Mouse (Mus musculus) bone marrow macrophage, adult 2 months (primary cell): ENCODE measurements around the gene St7l. TPM values are rescaled to one million over a fixed set of nuclear protein-coding genes. Genes with fewer than 3 reads are reported as not detected.
A peak's percentile ranks its signal among the peaks of the same experiment; 100 is the strongest.

Experiments used
- H3K27ac ChIP-seq: 2 replicates; pipeline ENCODE4 v1.5.1; 2012; ENCODE audit warnings: low read depth, low read length; ENCODE audit not compliant: insufficient read depth
- H3K4me1 ChIP-seq: 2 replicates; pipeline ENCODE4 v1.6.1; 2012; ENCODE audit warnings: low read length; ENCODE audit not compliant: control insufficient read depth, insufficient read depth
- H3K4me3 ChIP-seq: 2 replicates; pipeline ENCODE4 v1.5.1; 2012; ENCODE audit warnings: mild to moderate bottlenecking, low read length, moderate library complexity; ENCODE audit not compliant: insufficient read depth
- CTCF ChIP-seq: IDR thresholded peaks from 2 replicates; pipeline ENCODE4 v1.5.1; 2012; ENCODE audit warnings: low read depth, mild to moderate bottlenecking, low read length, moderate library complexity
- POLR2A ChIP-seq: IDR thresholded peaks from 2 replicates; pipeline ENCODE4 v1.6.1; 2012; ENCODE audit warnings: mild to moderate bottlenecking, low read depth, low read length, borderline replicate concordance
- polyA plus RNA-seq: library from polyadenylated mRNA; stranded (reverse); fragments of >200 nt; gene quantifications from 2 replicates; pipeline ENCODE4 v1.2.4, GENCODE M21; 2012; ENCODE audit not compliant: missing spikeins, insufficient read depth, insufficient read length

The St7l gene
- polyA plus RNA-seq, 1 experiment, result 22.9 TPM

GRCm38 (mm10) chr3:104942682-104943081 lies 78.9 kb downstream of the St7l start:
- no peak overlapping the region for H3K27ac ChIP-seq
- TF ChIP-seq POLR2A (no peak), CTCF (no peak)
- no peak overlapping the region for H3K4me3 ChIP-seq
- H3K4me1 ChIP-seq, result no peaks in the 10 kb centered on the region

DNA sequence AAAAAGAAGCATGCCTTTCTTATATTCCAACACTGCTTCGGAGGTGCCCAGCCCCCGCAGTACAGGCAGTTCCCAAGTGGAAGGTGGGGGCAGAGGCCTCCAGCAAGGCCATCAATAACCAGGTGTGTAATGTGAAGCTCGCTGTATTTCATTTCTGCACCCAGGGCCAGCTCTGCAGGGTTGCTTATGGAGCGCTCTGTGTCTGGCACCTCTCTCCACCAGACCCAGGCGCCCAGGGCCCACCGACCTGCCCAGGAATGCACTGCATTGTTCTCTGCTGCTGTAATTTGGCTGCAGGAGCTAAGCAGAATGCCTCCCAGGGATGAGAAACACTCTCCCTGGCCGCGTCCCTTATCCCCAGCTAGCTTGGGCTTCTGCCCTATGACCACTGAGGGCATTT lies 79.5 kb downstream of the St7l start:
- TF ChIP-seq CTCF, result no peak
- no peak for TF ChIP-seq POLR2A
- Histone ChIP-seq H3K27ac (no peak overlapping the region), H3K4me1 (no peaks in the 10 kb centered on the region), H3K4me3 (no peak overlapping the region)

- TF ChIP-seq POLR2A (no peak), CTCF (no peak)
- Histone ChIP-seq H3K4me3 (no peak overlapping the region), H3K4me1 (no peaks in the 10 kb centered on the region), H3K27ac (no peak overlapping the region)
Observed at GRCm38 (mm10) chr3:104944894-104945293, 81.1 kb downstream of the St7l start.

- no peak overlapping the region for H3K27ac ChIP-seq
- H3K4me3 ChIP-seq, result no peak overlapping the region
- TF ChIP-seq CTCF (no peak), POLR2A (no peak)
- H3K4me1 ChIP-seq, result no peaks in the 10 kb centered on the region
Observed at GRCm38 (mm10) chr3:104950926-104951325, 87.1 kb downstream of the St7l start.

- H3K4me1 ChIP-seq, result no peaks in the 10 kb centered on the region
- no peak overlapping the region for H3K27ac ChIP-seq
- TF ChIP-seq POLR2A (no peak), CTCF (no peak)
- H3K4me3 ChIP-seq, result no peak overlapping the region
Observed at GRCm38 (mm10) chr3:104952891-104953670, 89.3 kb downstream of the St7l start.

DNA sequence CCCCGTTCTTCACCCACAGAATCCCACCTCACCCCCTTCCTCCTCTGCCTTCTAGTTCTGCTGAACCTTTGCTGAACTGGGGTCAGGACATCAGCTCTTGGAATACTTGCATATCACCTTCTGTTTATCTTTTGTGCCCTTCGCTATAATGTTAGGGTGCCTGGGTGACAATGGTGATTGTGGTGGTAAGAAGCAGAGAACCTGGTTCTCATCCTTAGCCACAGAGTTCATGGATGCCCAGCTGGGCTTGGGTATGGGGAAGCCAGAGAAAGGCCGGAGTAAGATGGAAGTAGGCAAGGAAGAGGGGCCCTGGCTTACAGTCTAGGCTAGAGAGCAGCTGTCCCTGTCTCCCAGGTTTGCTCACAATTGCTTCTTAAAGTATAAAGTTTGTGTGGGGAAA lies 90.3 kb downstream of the St7l start:
- Histone ChIP-seq H3K4me3 (no peak overlapping the region), H3K4me1 (no peaks in the 10 kb centered on the region), H3K27ac (no peak overlapping the region)
- no peak for TF ChIP-seq CTCF
- TF ChIP-seq POLR2A, result no peak

- TF ChIP-seq POLR2A (no peak), CTCF (no peak)
- H3K27ac ChIP-seq, result no peak overlapping the region
- H3K4me1 ChIP-seq, result no peaks in the 10 kb centered on the region
- H3K4me3 ChIP-seq, result no peak overlapping the region
Observed at GRCm38 (mm10) chr3:104954551-104954950, 90.7 kb downstream of the St7l start.

DNA sequence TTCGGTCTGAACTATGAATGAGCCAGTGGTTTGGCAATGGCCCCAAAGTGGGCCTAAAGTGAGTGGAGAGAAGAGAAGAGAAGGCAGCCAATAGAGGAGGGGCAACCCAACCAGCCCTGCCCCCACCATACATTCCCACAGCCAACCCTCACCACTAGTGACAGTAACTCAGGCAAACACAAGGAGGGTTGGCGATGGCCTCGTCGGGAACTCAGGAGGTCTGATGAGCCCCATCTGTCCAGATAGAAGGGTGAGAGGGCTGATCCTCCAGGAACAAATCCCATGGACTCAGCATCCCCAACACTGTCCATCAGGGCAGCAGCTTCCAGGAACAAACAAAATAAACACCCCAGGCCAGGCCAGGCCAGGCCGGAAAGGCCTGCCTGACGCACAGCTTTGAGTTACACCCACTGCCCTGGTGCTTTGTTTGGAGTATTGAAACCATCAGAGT lies 92.4 kb downstream of the St7l start:
- TF ChIP-seq CTCF (no peak), POLR2A (no peak)
- Histone ChIP-seq H3K4me1 (0 out of 2 replicates have a peak, but pooled peaks cover under 1% of the 10 kb centered on the region), H3K4me3 (no peak overlapping the region), H3K27ac (no peak overlapping the region)

DNA sequence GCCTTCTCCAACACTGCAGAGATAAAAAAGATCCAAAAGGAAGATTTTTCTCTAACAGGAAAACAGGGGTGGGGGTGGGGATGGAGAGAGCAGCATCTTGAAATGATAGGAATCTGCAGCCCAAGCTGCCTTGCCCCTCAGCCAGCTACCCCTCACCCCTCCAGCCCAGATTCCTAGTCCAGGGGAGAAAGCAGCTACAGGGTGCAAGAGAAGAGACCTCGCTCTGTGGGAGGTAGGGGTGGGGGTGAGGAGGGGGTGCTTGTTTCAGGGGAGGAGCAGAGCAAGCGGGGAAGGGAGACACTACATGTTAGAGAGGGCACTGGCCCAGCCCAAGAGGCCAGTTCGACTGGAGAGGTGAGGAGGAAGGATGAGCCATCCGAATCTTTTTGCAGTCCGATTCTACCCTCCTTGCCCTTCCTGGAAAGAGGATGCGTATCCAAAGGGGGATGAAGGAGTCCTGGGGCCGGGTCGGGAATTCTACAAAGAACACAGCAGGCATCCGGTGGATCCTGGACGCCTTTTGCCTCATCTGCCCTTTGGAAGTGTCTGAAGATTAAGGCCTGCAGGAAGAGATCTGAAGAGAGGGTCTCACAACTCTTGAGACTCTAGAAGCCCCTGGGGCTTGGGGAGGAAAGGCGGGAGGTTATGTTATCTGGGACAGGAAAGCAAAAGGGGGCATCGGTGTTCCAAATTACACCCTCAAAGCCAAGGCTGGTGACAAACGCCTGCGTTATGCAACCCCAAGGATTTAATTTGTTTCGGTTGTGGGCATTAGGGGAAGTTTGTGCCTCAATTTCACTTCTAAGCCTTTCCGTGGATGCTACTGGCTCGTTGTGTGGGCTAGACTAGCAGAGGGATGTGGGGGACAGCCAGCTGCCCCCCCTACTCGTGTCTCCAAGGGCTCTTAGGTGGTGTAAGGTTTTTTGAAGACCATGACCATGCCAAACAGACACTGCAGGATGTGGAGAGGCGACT lies 96.5 kb downstream of the St7l start:
- peak overlapping the region; percentile 1; the same call in 1 of the 2 replicates for H3K4me3 ChIP-seq
- peaks cover 9% of the 10 kb centered on the region for H3K4me1 ChIP-seq
- no peak overlapping the region for H3K27ac ChIP-seq
- TF ChIP-seq CTCF, result no peak
- no peak for TF ChIP-seq POLR2A
